Mouse (Mus musculus) G1E (cell line): ENCODE measurements around the gene Sptbn4. TPM values are rescaled to one million over a fixed set of nuclear protein-coding genes. Genes with fewer than 3 reads are reported as not detected.
A peak's percentile ranks its signal among the peaks of the same experiment; 100 is the strongest.
"Not testable (repeated sequence)": the region's sequence is repeated elsewhere in the genome, so short reads cannot be mapped to it uniquely, and the experiment has no call there.

Experiments used
- ATAC-seq: 2 replicates; pipeline ENCODE4 v1.8.0; 2016; ENCODE audit warnings: mild to moderate bottlenecking; ENCODE audit not compliant: insufficient number of reproducible peaks, poor library complexity, low FRiP score, severe bottlenecking; ENCODE audit errors: extremely low read depth
- DNase-seq: peaks from one replicate; pipeline ENCODE4 v3.0.0; 2012; ENCODE audit warnings: low spot score
- H3K27me3 ChIP-seq: 2 replicates; pipeline ENCODE4 v1.6.1; 2012; ENCODE audit warnings: mild to moderate bottlenecking, low read length, inconsistent platforms; ENCODE audit not compliant: insufficient read depth
- H3K36me3 ChIP-seq: replicated peaks from 2 replicates; pipeline ENCODE3; 2012; ENCODE audit warnings: mild to moderate bottlenecking, inconsistent platforms
- H3K4me1 ChIP-seq: 2 replicates; pipeline ENCODE4 v1.6.1; 2012; ENCODE audit warnings: low read depth, low read length, inconsistent platforms, mixed read lengths; ENCODE audit not compliant: insufficient read depth
- H3K4me3 ChIP-seq: 2 replicates; pipeline ENCODE4 v1.5.1; 2012; ENCODE audit warnings: low read depth, mild to moderate bottlenecking, inconsistent platforms, low read length, moderate library complexity, mixed read lengths
- H3K9me3 ChIP-seq: replicated peaks from 2 replicates; pipeline ENCODE4 v1.6.1; 2012; ENCODE audit warnings: inconsistent platforms
- CTCF ChIP-seq: IDR thresholded peaks from 2 replicates; pipeline ENCODE4 v1.5.1; 2012; ENCODE audit warnings: low read depth, low read length, inconsistent platforms, mixed read lengths
- GATA1 ChIP-seq: IDR thresholded peaks from 2 replicates; pipeline ENCODE4 v1.6.1; 2012; ENCODE audit warnings: borderline replicate concordance, low read length, inconsistent platforms, mixed read lengths
- GATA2 ChIP-seq: IDR thresholded peaks from 2 replicates; pipeline ENCODE4 v1.6.1; 2012; ENCODE audit warnings: low read depth, low read length, inconsistent platforms, borderline replicate concordance
- POLR2AphosphoS5 ChIP-seq: IDR thresholded peaks from 2 replicates; pipeline ENCODE4 v1.6.1; 2012; ENCODE audit warnings: low read depth, low read length, inconsistent platforms; ENCODE audit not compliant: insufficient replicate concordance
- TAL1 ChIP-seq: conservative IDR thresholded peaks from 2 replicates; pipeline ENCODE4 v1.6.1; 2012; ENCODE audit warnings: low read depth, low read length, inconsistent platforms, mixed read lengths
- polyA plus RNA-seq: library from polyadenylated mRNA; stranded (reverse); fragments of >175 nt; gene quantifications from 2 replicates; pipeline ENCODE4 v1.2.3, GENCODE M21; 2012
- total RNA-seq, 2 experiments: library from RNA; stranded (forward) in 1 of 2; stranded (reverse) in 1 of 2; fragments of 200-1000 nt in 1 of 2; fragments of >200 nt in 1 of 2; fragmentation: Nextera tagmentation in 1 of 2; gene quantifications; 2 replicates each; pipeline ENCODE4 v1.2.3; 2014 to 2017

Sptbn4 gene
- 0.92 and 2.9 TPM in 2 replicates for total RNA-seq (2014; fragmentation: Nextera tagmentation)
- total RNA-seq (2017) = 1.1 and 1.2 TPM in 2 replicates
- 0.91 and 1.1 TPM in 2 replicates for polyA plus RNA-seq

- DNase-seq (peak; percentile 91), ATAC-seq (peak; percentile 84)
- peaks cover 58% of the 10 kb centered on the region for H3K4me1 ChIP-seq
- no peak for TF ChIP-seq POLR2AphosphoS5
- no peak for TF ChIP-seq GATA2
- H3K36me3 ChIP-seq = peaks cover 19% of the 10 kb centered on the region
- peaks cover 12% of the 10 kb centered on the region for H3K27me3 ChIP-seq
- H3K9me3 ChIP-seq = no peaks in the 10 kb centered on the region
- peak within 1 kb of the TSS; percentile 79 for H3K4me3 ChIP-seq
These were observed at the start of gene Sptbn4, which contains the start of gene Blvrb for GRCm38 (mm10) chr7:27447419-27448286. Sptbn4 (minus strand) TSS chr7:27447686. Blvrb (plus strand) TSS chr7:27447978.

- ATAC-seq, H3K4me3 ChIP-seq, H3K9me3 ChIP-seq, DNase-seq, H3K27me3 ChIP-seq: not testable (repeated sequence)
- peaks cover 47% of the 10 kb centered on the region for H3K4me1 ChIP-seq
- H3K36me3 ChIP-seq = peaks cover 16% of the 10 kb centered on the region
These were observed 47.3 kb upstream of the Sptbn4 start for GRCm38 (mm10) chr7:27494659-27495367.

DNA sequence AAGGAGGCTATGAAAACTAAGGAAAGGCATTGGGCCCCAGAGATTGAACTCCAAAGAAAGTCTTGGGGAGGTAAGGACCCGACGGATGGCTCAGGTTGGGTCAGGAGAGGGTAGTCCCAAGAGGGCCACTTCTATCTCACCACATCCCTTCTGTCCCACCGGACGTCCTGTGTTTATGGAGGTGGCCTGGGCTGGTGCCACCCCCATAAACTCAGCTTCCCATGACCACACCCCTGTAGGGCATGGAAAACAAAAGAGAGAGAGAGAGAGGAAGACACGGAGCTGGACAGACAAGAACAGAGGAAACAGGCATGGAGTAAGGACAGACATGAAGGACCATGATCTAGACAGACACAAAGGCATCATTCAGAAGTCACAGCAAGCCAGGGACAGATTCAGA is 46.0 kb upstream of the Sptbn4 start:
- no peak for TF ChIP-seq GATA2
- no peak for TF ChIP-seq CTCF
- no peak for TF ChIP-seq GATA1
- no peak for TF ChIP-seq TAL1
- TF ChIP-seq POLR2AphosphoS5 = no peak
- H3K4me3 ChIP-seq = no peak overlapping the region
- H3K27me3 ChIP-seq = no peaks in the 10 kb centered on the region; the same call in 1 of the 2 replicates
- H3K4me1 ChIP-seq = peaks cover 60% of the 10 kb centered on the region
- ATAC-seq (no peak), DNase-seq (no peak)
- H3K36me3 ChIP-seq = peaks cover 29% of the 10 kb centered on the region
- H3K9me3 ChIP-seq = no peaks in the 10 kb centered on the region

DNA sequence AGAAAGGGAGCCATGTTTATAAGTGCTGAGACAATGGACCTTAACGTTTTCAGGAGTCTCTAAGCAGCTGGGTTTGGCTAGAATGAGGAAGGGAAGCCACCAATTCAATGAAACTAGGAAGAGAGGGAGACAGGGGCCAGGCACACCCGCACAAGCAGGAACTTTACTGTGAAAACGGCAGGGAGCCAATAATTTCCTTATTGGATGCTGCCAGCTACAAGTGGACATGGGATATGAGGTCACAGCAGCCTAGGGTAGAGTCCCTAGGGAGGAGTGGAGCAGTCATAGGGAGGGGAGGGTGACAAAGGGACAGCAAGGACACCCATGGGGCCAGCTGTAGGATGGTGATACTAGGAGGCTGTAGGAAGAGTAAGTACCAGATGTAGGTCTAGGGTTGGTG is 45.5 kb upstream of the Sptbn4 start:
- Histone ChIP-seq H3K4me3 (no peak overlapping the region), H3K27me3 (no peaks in the 10 kb centered on the region; the same call in 1 of the 2 replicates), H3K9me3 (no peaks in the 10 kb centered on the region), H3K4me1 (peaks cover 64% of the 10 kb centered on the region), H3K36me3 (peaks cover 33% of the 10 kb centered on the region)
- no peak for DNase-seq
- TF ChIP-seq POLR2AphosphoS5 (no peak), CTCF (no peak), GATA2 (no peak), TAL1 (no peak), GATA1 (no peak)
- ATAC-seq = no peak

- peak overlapping the region; percentile 16; the same call in 1 of the 2 replicates for H3K4me3 ChIP-seq
- DNase-seq (no peak), ATAC-seq (no peak)
- TF ChIP-seq TAL1 = no peak
- no peak for TF ChIP-seq GATA2
- no peak for TF ChIP-seq CTCF
- no peak for TF ChIP-seq GATA1
- no peak for TF ChIP-seq POLR2AphosphoS5
- peaks cover 33% of the 10 kb centered on the region for H3K36me3 ChIP-seq
- no peaks in the 10 kb centered on the region; the same call in 1 of the 2 replicates for H3K27me3 ChIP-seq
- H3K4me1 ChIP-seq = peaks cover 66% of the 10 kb centered on the region
- H3K9me3 ChIP-seq = no peaks in the 10 kb centered on the region
These were observed 44.4 kb upstream of the Sptbn4 start for GRCm38 (mm10) chr7:27491856-27492255.

DNA sequence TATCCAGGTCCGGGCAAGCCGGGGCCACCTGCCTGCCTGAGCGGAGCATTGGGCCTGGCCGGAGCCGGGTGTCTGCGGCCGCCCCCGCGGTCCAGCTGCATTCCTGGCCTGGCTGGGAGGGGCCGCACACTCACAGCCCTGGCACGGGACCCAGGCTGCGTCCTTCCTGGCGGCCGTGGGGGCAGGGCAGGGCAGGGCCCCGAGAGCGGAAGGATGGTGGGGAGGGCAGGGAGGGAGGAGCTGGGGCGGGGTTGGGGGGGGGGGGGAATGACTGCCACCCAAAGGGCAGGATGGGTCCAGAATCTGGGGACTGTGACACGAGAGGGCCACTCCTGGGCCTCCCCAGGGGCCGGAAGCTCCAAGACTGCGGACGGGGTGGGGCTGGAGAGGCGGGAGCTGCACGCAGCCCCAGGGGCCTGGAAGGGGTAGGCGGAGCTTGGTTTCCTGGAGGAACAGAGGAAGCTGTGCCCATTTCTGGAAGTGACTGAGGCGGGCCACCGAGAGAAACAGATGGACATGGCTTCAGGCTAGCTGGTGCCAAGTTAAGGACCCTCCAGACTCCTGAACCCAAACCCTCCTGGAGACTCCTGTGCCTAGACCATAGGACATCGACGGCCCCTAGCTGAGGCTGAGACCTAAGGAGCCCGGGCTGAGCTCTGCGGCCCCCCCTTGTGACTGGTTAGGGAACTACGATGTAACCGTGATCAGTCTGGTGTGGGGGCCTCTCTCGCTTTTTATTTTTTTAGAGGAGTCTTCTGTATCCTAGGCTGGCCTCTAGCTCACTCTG is 43.2 kb upstream of the Sptbn4 start:
- no peak for TF ChIP-seq POLR2AphosphoS5
- no peak for TF ChIP-seq TAL1
- TF ChIP-seq GATA2 = no peak
- TF ChIP-seq GATA1 = no peak
- peak; percentile 63; the same call in 1 of the 2 replicates for TF ChIP-seq CTCF
- no peaks in the 10 kb centered on the region for H3K27me3 ChIP-seq
- peak; percentile 73 for ATAC-seq
- H3K36me3 ChIP-seq = peaks cover 33% of the 10 kb centered on the region
- H3K4me1 ChIP-seq = peaks cover 67% of the 10 kb centered on the region
- H3K9me3 ChIP-seq = no peaks in the 10 kb centered on the region
- DNase-seq = peak; percentile 94
- H3K4me3 ChIP-seq = peak overlapping the region; percentile 71
